Mouse (Mus musculus) bone marrow, adult 2 months (tissue): ENCODE measurements around the gene Cfap206. TPM values are rescaled to one million over a fixed set of nuclear protein-coding genes. Genes with fewer than 3 reads are reported as not detected.
"Not testable (repeated sequence)": the region's sequence is repeated elsewhere in the genome, so short reads cannot be mapped to it uniquely, and the experiment has no call there.

Experiments used
- H3K27ac ChIP-seq: fragments of 200-500 bp; 2 replicates; pipeline ENCODE4 v1.5.1; 2012; ENCODE audit warnings: low read depth, mild to moderate bottlenecking, control low read depth, inconsistent platforms, low read length; ENCODE audit not compliant: control insufficient read depth, poor library complexity, insufficient read depth
- H3K4me1 ChIP-seq: fragments of 200-500 bp; 2 replicates; pipeline ENCODE4 v1.6.1; 2011; ENCODE audit warnings: low read length; ENCODE audit not compliant: control insufficient read depth, insufficient read depth
- H3K4me3 ChIP-seq: fragments of 200-500 bp; replicated peaks from 2 replicates; pipeline ENCODE3; 2011; ENCODE audit warnings: mild to moderate bottlenecking, low read depth, low read length, control low read depth; ENCODE audit not compliant: control insufficient read depth
- CTCF ChIP-seq: fragments of 200-500 bp; IDR thresholded peaks from 2 replicates; pipeline ENCODE4 v1.5.1; 2011; ENCODE audit warnings: low read length, control low read depth; ENCODE audit not compliant: control insufficient read depth, insufficient read depth
- POLR2A ChIP-seq: fragments of 200-500 bp; IDR thresholded peaks from 2 replicates; pipeline ENCODE4 v1.6.1; 2011; ENCODE audit warnings: low read depth, mild to moderate bottlenecking, control low read depth, low read length, borderline replicate concordance; ENCODE audit not compliant: control insufficient read depth
- WGBS: fragments of 180-500 bp; shearing (Covaris S2); methylation state at CpG from one replicate; pipeline ENCODE4 v1.1.7; 2018; 5-methylcytosine and 5-hydroxymethylcytosine counted together
- polyA plus RNA-seq: library from polyadenylated mRNA; stranded (reverse); fragments of >200 nt; gene quantifications from 2 replicates; pipeline ENCODE4 v1.2.4, GENCODE M21; 2011; ENCODE audit warnings: low replicate concordance; ENCODE audit not compliant: missing spikeins, insufficient read depth, insufficient read length

Cfap206 gene
- polyA plus RNA-seq: not detected in 2 replicates

- TF ChIP-seq CTCF: no peak
- TF ChIP-seq POLR2A: no peak
- H3K27ac ChIP-seq: no peak within 1 kb of the TSS
- H3K4me3 ChIP-seq: peak within 1 kb of the TSS; percentile 35
- WGBS: 1% methylated on average over 38 of the region's 38 CpGs
- peaks cover 2% of the 10 kb centered on the region; the same call in 1 of the 2 replicates for H3K4me1 ChIP-seq
These were observed at the start of gene Cfap206 for GRCm38 (mm10) chr4:34729851-34730341. Cfap206 (minus strand) TSS chr4:34730206.

GRCm38 (mm10) chr4:34777677-34778527, 47.9 kb upstream of the Cfap206 start, which contains the start of gene Smim8:
Smim8 (minus strand) TSS chr4:34778423.
- TF ChIP-seq POLR2A (peak; percentile 78; the same call in 1 of the 2 replicates), CTCF (peak; percentile 82)
- Histone ChIP-seq H3K27ac (peak within 1 kb of the TSS; percentile 74), H3K4me3 (peak within 1 kb of the TSS; percentile 86), H3K4me1 (no peaks in the 10 kb centered on the region; the same call in 1 of the 2 replicates)
- 5% methylated on average over 40 of the region's 40 CpGs for WGBS

- TF ChIP-seq CTCF (no peak), POLR2A (no peak)
- 78% methylated on average over 8 of the region's 8 CpGs for WGBS
- no peak overlapping the region for H3K4me3 ChIP-seq
- no peaks in the 10 kb centered on the region for H3K4me1 ChIP-seq
- H3K27ac ChIP-seq: no peak overlapping the region
These were observed 41.8 kb upstream of the Cfap206 start for GRCm38 (mm10) chr4:34771652-34772371.

GRCm38 (mm10) chr4:34756163-34756562, 26.2 kb upstream of the Cfap206 start, which contains the start of gene Gm136:
Gm136 (minus strand) TSS chr4:34756263.
- Histone ChIP-seq H3K4me3 (no peak within 1 kb of the TSS), H3K27ac (no peak within 1 kb of the TSS), H3K4me1 (no peaks in the 10 kb centered on the region)
- TF ChIP-seq POLR2A (no peak), CTCF (no peak)
- 9% methylated on average over 1 of the region's 1 CpGs for WGBS

GRCm38 (mm10) chr4:34749236-34749635, 19.2 kb upstream of the Cfap206 start:
- no peak for TF ChIP-seq CTCF
- TF ChIP-seq POLR2A: no peak
- 51% methylated on average over 6 of the region's 6 CpGs for WGBS
- no peaks in the 10 kb centered on the region; the same call in 1 of the 2 replicates for H3K4me1 ChIP-seq
- H3K4me3 ChIP-seq: no peak overlapping the region
- H3K27ac ChIP-seq: no peak overlapping the region

DNA sequence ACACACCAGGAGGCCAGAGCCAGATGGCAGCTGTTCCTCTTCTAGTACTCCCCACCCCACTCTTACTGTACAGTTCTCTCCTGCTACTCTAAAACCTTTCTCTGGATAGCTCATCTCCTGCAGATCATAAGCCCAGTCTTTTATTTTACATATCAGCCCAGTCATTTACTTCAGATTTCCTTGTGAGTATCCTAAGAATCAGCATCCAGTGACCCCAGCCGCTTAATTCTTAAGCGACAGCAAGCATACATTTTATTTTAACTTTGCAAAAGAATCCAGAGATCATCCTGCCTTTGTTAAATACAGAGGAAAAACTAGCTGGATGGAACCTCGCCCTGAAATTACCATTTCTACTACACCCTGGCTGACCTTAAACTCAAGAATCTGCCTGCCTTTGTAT, 4.5 kb upstream of the Cfap206 start:
- H3K4me1 ChIP-seq: peaks cover 2% of the 10 kb centered on the region; the same call in 1 of the 2 replicates
- TF ChIP-seq CTCF: no peak
- TF ChIP-seq POLR2A: no peak
- no peak overlapping the region for H3K27ac ChIP-seq
- WGBS: 75% methylated on average over 3 of the region's 3 CpGs
- no peak overlapping the region for H3K4me3 ChIP-seq

DNA sequence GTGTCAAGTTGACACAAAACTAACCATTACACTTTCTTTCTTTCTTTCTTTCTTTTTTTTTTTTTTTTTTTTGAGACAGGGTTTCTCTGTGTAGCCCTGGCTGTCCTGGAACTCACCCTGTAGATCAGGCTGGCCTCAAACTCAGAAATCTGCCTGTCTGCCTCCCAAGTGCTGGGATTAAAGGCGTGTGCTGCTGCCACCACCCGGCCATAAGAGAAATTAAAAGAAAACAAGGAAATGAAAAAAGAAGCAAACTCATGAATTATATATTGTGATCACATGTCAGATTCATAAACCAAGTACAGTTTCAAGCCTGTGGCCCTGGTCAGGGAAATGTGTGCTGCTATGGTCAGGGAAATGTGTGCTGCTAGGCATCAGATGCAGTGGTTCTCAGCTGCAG, 3.4 kb upstream of the Cfap206 start:
- not testable (repeated sequence) for H3K4me1 ChIP-seq, H3K4me3 ChIP-seq, H3K27ac ChIP-seq
- WGBS: 17% methylated on average over 2 of the region's 2 CpGs
- 0 out of 2 replicates have a peak, but pooled peaks have one; percentile 14 for TF ChIP-seq CTCF

GRCm38 (mm10) chr4:34725710-34726109, 4.3 kb downstream of the Cfap206 start:
- H3K4me3 ChIP-seq, H3K4me1 ChIP-seq, H3K27ac ChIP-seq: not testable (repeated sequence)
- WGBS: 78% methylated on average over 3 of the region's 3 CpGs
